Mouse (Mus musculus) liver, adult 2 months (tissue): ENCODE data around the gene Eif2d.

Source experiments
- CTCF ChIP-seq: fragments of 200-500 bp; IDR thresholded peaks from 2 replicates; pipeline ENCODE4 v1.5.1; 2011; ENCODE audit warnings: low read depth, low read length, control low read depth
- POLR2A ChIP-seq: fragments of 200-500 bp; IDR thresholded peaks from 2 replicates; pipeline ENCODE4 v1.6.1; 2011; ENCODE audit warnings: low read length, control low read depth; ENCODE audit not compliant: insufficient read depth; ENCODE audit errors: extremely low read depth

DNA sequence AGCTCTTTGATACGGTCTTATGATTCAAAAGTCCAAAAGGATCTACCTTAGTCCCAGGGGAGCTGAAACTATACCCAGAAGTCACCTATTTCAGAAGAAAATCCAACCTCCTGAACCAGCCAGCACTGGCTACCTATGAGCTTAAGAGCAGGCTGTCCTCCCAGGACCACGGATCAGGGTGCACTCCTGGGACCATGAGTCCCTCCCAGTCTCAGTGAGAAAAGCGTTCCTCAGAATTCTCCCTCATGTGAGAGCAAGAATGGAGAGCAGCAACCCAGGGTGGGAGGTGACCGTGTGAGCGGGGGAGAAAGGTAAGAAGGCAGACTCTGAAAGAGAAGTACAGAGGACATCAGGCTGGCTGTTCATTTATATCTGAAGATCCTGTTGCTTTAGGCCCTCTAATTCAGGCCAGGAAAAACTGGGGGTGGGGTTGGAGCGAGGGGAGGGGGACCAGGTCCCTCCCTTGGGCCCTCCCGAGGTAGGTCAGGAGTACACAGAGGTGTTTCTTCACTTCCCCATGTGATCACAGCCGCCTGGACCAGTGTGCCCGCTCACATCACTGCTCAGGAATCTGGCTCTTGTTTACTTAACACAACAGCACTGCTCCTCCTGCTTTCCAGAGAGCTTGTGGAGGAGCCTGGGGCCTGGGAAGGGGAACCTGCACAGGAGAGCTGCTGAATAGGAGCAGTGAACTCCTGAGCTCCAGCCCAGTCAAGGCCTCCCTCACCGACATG lies 45.2 kb upstream of the Eif2d start:
- TF ChIP-seq CTCF (no peak), POLR2A (no peak)
